Mouse (Mus musculus) adrenal gland, postnatal 4 days (tissue): ENCODE measurements at regions not wholly inside any gene's neighbourhood (a gene's known extent, or its start where the extent isn't known, plus 50 kb on each side); places are given as distances from the start of the nearest gene placed in this dataset.
A peak's percentile ranks its signal among the peaks of the same experiment; 100 is the strongest.
"Not testable (repeated sequence)": the region's sequence is repeated elsewhere in the genome, so short reads cannot be mapped to it uniquely, and the experiment has no call there.

ENCODE experiments used
- DNase-seq, 2 experiments: peaks; one replicate each; pipeline ENCODE4 v3.0.0; 2021 to 2022; ENCODE audit warnings: low spot score in 2 of 2, mixed read lengths in 2 of 2

- DNase-seq, result no peak
These were observed 152.1 kb downstream of the Srek1 start for GRCm38 (mm10) chr13:103622324-103622723.

- DNase-seq, result not testable (repeated sequence)
These were observed 153.4 kb downstream of the Srek1 start for GRCm38 (mm10) chr13:103620958-103621357.

DNA sequence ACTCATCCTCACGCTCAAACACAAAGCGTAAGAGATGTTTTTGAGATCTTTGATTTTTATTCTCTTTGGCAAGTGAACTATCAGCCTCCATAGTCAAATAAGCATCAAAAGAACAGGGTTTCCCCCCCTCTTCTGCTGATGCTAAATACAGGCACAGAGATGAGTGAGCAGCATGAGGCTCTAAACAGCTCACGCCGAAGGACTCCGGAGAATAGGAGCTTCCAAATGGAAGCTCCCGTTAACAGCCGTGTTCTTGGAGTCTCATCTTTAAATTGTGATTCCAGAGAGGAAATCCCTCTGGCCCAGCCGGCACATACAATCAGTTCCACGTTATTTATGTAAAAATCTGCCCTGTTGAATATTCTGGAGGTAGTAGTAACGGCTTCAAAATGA, 161.1 kb downstream of the Srek1 start:
- no peak for DNase-seq

DNA sequence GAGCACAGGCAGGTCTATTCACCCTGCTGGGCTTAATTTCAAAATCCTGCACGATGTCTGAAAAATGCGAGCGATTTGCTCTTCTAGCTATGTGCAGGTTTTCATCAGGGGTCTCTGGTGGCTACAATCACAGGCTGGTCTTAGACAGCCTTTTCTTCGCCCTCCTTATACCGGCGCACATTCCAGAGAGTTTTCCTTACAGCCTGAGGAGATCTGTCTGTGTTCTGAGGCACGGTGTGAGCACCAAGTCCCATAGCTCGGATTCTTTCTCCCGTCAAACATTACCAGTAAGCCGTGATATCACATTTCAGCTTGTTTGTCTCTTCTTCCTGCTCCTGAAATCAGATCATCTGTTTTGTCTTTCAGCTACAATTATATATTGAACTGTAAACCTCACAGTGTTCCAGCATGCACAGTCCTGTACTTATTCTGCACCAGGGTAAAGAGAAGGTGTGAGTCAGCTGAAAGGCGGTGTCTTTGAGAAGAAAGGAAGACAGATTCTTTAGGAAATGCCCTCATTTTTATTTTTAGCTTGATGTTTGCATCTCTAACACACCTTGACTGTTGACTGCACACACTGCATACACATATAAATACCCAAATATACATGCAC, 161.6 kb downstream of the Srek1 start:
- DNase-seq, result no peak

DNA sequence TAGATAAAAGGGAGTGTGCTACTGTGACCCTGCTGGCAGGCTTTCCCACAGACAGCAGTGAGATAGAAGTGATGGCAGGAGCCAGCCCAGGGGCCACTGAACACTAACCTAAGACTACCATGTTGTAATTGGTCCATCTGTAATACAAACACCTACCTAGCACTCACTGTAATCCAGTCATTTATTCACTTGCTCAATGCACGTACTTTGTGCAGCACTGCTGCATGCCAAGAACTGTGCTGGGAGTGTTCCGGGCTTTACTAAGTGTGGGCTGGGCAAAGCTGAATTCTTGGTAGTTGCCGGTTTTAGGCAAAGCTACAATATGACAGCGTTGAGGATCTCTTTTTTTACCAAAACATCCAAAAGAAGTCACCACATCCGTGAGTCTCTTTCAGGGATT, 172.1 kb downstream of the Srek1 start:
- DNase-seq, result no peak

DNA sequence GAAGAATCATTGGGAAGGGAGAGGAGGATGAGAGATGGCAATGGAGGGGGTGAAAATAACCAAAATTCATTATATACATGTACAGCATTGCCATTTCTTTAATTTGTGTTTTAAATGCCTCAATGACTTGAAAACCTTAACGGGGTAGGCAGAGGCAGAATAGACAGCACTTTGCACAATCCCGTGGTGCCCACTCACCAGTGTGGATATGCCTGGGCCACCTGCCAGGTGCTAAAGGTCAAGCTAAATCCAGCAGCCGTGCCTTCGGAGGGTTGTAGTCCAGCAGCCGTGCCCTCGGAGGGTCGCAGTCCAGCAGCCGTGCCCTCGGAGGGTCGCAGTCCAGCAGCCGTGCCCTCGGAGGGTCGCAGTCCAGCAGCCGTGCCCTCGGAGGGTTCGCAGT, 182.0 kb downstream of the Srek1 start:
- no peak for DNase-seq

DNA sequence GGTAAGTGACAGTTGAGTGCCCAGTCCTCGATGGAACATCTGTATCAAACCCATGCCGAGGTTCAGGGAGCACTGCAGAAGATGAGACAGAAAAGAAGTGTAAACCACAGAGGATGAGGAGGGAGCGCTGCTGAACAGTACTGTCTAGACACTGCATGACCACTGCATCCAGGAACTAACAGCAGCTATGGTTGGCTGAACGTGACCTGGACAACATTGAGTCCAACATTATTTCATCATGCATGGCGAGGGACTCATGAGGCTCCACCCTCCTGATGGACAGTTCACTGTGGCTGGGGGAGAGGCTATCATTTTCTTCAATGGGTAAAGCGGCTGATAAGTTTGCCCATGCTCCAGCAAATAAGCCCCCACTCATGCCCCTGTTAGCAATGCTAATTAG, 182.5 kb downstream of the Srek1 start:
- DNase-seq, result no peak

GRCm38 (mm10) chr13:103591381-103591780, 183.0 kb downstream of the Srek1 start:
- not testable (repeated sequence) for DNase-seq

DNA sequence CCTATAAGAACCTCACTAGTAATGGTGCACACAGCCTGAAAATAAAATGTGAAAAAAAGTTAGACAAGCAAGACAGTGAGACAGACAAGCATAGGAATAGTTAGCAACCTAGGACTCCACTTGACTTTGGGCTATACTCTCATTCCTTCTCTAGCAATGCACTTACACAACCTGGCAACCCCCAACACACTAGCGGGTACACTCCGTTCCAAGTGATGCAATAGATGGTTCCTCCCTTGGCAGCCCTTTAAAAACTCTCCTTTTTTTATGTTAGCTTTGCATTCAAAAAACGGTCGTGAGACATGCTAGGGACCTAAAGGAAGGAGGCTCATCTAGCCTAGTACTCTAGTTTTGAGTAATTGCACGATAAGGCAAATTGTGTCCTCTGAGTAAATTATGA, 184.8 kb downstream of the Srek1 start:
- no peak for DNase-seq

- no peak for DNase-seq
These were observed 197.6 kb downstream of the Srek1 start for GRCm38 (mm10) chr13:103576856-103577255.

- no peak for DNase-seq
These were observed 209.7 kb downstream of the Srek1 start for GRCm38 (mm10) chr13:103564715-103565114.

- DNase-seq, result no peak
These were observed 212.4 kb downstream of the Srek1 start for GRCm38 (mm10) chr13:103561795-103562705.

DNA sequence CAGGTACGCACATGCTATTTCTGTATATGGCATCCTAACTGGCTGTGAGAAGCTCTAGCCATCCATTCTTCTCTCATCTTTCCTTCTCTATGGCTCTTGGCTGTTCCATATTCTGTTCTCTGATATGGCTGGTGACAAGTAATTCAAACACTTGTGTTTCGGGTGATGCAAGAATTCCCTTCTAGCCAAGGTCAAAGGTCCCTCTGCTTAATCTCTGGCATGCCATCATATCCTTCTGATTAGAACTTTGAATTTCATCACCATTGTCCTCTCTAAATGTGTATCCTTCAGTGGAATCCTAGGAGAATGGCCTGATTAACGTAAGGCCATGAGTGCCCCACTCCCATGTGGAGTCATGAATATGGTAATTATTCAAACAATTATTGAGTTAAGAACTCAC, 215.5 kb downstream of the Srek1 start:
- no peak for DNase-seq

- DNase-seq, result peak in 1 of 2 experiments; percentile 31
These were observed 205.3 kb upstream of the Mast4 start for GRCm38 (mm10) chr13:103539577-103539976.

- DNase-seq, result no peak
These were observed 179.5 kb upstream of the Mast4 start for GRCm38 (mm10) chr13:103513825-103514224.

DNA sequence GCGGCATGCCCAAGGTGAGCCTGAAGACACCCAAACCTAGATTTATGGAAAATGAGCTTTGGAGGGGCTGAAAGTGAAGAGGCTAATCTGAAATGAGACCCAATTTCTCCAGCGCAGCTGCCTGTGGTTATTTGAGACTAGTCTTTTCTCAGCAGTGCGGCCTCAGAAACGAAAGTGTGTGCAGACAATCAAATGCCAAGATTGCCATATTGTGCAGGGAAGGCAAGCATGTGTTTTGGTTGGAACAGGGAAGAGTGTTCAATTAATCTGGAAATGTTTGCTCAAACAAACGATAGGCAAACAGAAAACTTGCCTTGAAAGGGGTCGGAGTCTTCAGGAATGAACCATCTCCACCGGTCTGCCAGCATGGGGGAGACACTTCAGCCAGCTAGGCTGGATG, 178.2 kb upstream of the Mast4 start:
- DNase-seq, result no peak

DNA sequence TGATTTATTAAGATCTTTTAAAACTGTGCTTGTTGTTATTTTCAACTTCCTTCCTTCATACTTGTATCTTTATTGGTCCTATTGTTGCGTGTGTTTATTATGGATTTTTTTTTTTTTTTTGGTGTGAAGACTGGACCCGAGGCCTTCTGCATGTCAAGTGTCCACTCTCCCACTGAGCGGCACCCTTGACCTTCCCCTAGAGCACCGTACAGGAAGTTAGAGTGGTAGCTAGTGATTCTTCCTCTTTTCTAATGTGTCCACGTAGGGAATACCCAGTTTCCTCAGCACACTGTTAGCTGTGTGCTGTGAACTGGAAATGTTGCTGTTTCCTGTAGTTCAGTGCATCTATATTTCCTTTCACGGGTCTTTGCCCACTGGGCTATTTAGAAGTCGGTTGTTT, 170.7 kb upstream of the Mast4 start:
- DNase-seq, result no peak

- no peak for DNase-seq
These were observed 165.1 kb upstream of the Mast4 start for GRCm38 (mm10) chr13:103499376-103499775.

DNA sequence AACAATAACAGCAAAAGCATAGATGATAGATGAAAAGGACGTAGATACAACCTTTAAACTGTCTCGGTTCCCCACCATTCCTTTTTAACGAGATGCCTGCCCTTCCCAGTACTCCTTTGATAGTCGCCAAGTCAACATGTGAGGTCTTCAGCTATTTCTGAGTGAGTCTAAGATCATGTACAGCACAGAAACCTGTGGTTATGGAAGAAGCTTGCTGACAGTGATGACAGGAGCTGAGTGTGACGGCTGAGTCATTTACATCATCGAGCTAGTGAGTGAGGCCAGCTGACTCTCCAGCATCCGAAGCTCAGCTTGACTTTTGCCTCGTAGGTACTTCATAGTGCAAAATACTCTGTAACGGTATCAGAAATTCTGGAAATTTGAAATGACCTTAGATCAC, 160.1 kb upstream of the Mast4 start:
- DNase-seq, result no peak

GRCm38 (mm10) chr13:103493567-103493966, 159.3 kb upstream of the Mast4 start:
- peak; percentile 8 to 36 for DNase-seq

DNA sequence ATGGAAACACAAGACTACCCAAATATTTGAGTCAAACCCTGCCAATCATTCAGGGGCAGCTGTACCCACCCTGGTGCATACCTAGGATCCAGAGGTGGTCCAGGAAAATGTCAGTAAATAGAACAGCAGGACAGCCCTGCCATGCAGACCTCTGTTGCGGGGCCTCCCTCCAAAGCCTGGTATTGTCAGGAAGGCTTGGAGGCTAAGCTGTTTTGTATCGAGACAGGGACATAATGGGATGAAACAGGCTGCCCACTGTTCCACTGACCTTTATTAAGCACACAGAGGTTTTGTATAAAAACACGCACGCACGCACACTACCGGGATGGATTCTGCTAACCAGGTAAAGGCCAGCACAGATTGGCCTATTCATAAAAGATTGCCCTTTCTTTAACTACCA, 155.8 kb upstream of the Mast4 start:
- no peak for DNase-seq

DNA sequence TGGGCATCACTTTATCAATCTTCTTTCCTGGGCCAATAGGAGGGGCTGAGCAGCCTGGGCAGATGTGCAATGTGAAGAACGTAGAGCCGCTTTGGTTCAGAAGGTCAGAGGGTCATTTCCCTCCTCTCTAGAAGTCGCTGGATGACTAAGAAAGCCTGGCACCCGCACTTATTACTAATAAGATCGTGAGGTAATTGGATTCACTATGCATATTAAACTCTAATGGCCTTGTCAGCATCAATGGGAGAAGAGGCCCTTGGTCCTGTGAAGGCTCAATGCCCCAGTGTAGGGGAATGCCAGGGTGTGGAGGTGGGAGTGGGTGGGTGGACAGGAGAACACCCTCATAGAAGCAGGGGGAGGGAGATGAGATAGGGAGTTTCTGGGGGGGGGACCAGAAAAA, 149.8 kb upstream of the Mast4 start:
- no peak for DNase-seq

DNA sequence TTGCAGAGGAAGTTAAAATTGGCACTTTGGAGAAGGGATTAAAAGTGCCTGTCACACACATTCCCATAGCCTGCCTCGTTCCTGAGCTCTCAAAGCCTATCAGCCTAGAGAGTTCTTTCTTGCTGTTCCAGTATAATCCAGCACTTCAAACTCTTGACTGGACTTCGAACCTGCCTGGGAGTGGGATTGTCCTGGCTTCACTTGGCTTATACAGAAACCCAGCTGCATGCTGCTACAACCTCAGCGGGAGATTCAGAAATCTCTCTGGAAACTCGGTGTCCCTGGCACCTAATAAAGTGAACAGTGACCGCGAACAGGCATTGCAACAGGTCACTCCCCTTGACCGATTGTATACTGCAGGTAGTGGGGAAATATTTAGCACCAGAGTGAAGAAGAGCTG, 149.1 kb upstream of the Mast4 start:
- DNase-seq, result no peak
